Mouse (Mus musculus) kidney, adult 11 months (tissue): ENCODE data around the gene Nos1.

ENCODE experiments used
- DNase-seq: peaks from one replicate; pipeline ENCODE4 v3.0.0; 2022

Nos1 gene

GRCm38 (mm10) chr5:118005728-118006127, 224.9 kb downstream of the Nos1 start:
- no peak for DNase-seq

- no peak for DNase-seq
Observed at GRCm38 (mm10) chr5:118008344-118008743, 227.5 kb downstream of the Nos1 start.
